Mouse (Mus musculus) small intestine, adult 2 months (tissue): ENCODE measurements around the gene Sh3d19. TPM values are rescaled to one million over a fixed set of nuclear protein-coding genes. Genes with fewer than 3 reads are reported as not detected.

Source experiments
- H3K27ac ChIP-seq: fragments of 200-500 bp; 2 replicates; pipeline ENCODE4 v1.5.1; 2012; ENCODE audit warnings: low read depth, low read length, control low read depth, inconsistent platforms; ENCODE audit not compliant: insufficient read depth
- H3K27me3 ChIP-seq: fragments of 200-500 bp; 2 replicates; pipeline ENCODE4 v1.6.1; 2012; ENCODE audit warnings: mild to moderate bottlenecking, moderate library complexity, low read length, inconsistent platforms; ENCODE audit not compliant: control insufficient read depth, insufficient read depth
- H3K36me3 ChIP-seq: fragments of 200-500 bp; 2 replicates; pipeline ENCODE4 v1.6.1; 2012; ENCODE audit warnings: mild to moderate bottlenecking, low read length, control low read depth, inconsistent platforms; ENCODE audit not compliant: control insufficient read depth, insufficient read depth
- H3K4me1 ChIP-seq: fragments of 200-500 bp; 2 replicates; pipeline ENCODE4 v1.6.1; 2012; ENCODE audit warnings: low read length, inconsistent platforms, mixed read lengths; ENCODE audit not compliant: control insufficient read depth, insufficient read depth, insufficient read length
- H3K4me3 ChIP-seq: fragments of 200-500 bp; 2 replicates; pipeline ENCODE4 v1.5.1; 2012; ENCODE audit warnings: low read depth, mild to moderate bottlenecking, control low read depth, inconsistent platforms, low read length, moderate library complexity
- CTCF ChIP-seq: fragments of 200-500 bp; IDR thresholded peaks from 2 replicates; pipeline ENCODE4 v1.5.1; 2012; ENCODE audit warnings: low read depth, mild to moderate bottlenecking, control low read depth, inconsistent platforms, low read length, moderate library complexity, mixed read lengths; ENCODE audit not compliant: insufficient replicate concordance, insufficient read length; ENCODE audit errors: extremely low read depth
- POLR2A ChIP-seq: fragments of 200-500 bp; IDR thresholded peaks from 2 replicates; pipeline ENCODE4 v1.6.1; 2012; ENCODE audit warnings: low read depth, mild to moderate bottlenecking, control low read depth, inconsistent platforms, low read length, moderate library complexity
- WGBS: fragments of 180-500 bp; shearing (Covaris S2); methylation state at CpG from one replicate; pipeline ENCODE4 v1.1.7; 2018; 5-methylcytosine and 5-hydroxymethylcytosine counted together
- polyA plus RNA-seq: library from polyadenylated mRNA; depleted of rRNA; stranded (reverse); fragments of >200 nt; gene quantifications from 2 replicates; pipeline ENCODE4 v1.2.3, GENCODE M21; 2012

Sh3d19 gene
- polyA plus RNA-seq, 1 experiment, result 205 TPM

DNA sequence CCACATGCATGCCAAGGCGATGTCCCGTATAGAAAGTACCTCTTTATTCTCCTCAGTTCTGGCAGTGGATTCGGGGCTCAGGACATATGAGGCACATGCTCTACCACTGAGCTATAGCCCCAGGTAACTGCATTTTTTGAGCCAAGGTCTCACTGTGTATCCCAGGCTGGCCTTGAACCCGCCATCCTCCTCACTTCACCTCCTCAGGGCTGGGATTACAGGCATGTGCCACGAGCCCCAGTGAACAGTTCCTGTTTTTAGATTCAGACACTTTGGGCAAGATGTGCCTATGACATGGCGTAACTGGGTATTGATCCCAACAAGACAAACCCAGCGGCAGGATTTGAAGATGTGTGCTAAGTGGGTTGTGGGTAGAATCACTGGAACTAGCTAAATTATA lies 99.9 kb downstream of the Sh3d19 start:
- Histone ChIP-seq H3K27me3 (no peaks in the 10 kb centered on the region), H3K4me3 (no peak overlapping the region), H3K36me3 (no peaks in the 10 kb centered on the region), H3K27ac (no peak overlapping the region), H3K4me1 (peaks cover 9% of the 10 kb centered on the region; the same call in 1 of the 2 replicates)
- 92% methylated on average over 7 of the region's 7 CpGs for WGBS
- TF ChIP-seq POLR2A (no peak), CTCF (no peak)

DNA sequence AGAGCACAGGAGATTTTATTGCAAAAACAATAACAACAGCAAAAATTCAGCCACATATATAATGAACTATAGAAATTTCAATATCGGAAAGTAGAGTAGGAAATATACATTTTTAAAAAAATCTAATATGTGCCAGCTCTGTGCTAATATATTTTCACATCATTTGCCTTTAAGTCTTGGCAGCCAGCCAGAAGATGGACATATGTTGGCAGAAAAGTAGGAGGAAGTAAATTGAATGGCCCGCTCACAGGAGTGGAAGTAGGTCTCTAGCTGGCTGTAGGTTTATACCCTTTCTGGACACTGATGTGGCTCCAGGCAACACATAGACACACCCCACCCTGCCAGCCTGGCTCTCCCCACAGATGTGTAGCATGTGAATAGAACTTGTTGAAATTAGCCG lies 101.2 kb downstream of the Sh3d19 start:
- H3K27ac ChIP-seq, result no peak overlapping the region
- no peaks in the 10 kb centered on the region for H3K27me3 ChIP-seq
- no peak overlapping the region for H3K4me3 ChIP-seq
- TF ChIP-seq CTCF (no peak), POLR2A (no peak)
- H3K36me3 ChIP-seq, result peaks cover 2% of the 10 kb centered on the region; the same call in 1 of the 2 replicates
- H3K4me1 ChIP-seq, result peaks cover 12% of the 10 kb centered on the region
- WGBS, result 66% methylated on average over 3 of the region's 3 CpGs

DNA sequence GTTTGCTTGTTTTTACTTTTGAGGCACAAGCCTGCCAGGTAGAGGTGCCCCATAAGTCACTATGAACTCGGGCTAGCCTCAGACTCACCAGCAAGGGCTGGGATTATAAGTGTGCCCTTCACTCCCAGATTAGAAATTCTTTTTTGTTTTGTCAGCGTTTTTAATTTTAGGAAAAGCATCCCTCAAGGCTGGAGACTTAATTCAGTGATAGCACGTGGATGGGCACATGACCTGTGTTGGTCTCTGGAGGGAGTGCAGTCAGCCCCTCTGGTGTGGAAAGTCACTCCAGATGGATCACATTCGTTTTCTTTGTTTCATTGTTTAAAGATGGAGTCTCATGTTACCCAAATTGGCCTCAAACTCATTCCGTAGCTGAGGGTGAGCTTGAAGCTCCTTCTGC lies 102.0 kb downstream of the Sh3d19 start:
- peaks cover 10% of the 10 kb centered on the region for H3K4me1 ChIP-seq
- peaks cover 4% of the 10 kb centered on the region for H3K36me3 ChIP-seq
- H3K27ac ChIP-seq, result no peak overlapping the region
- H3K4me3 ChIP-seq, result no peak overlapping the region
- no peaks in the 10 kb centered on the region for H3K27me3 ChIP-seq
- TF ChIP-seq CTCF (no peak), POLR2A (no peak)
- 91% methylated on average over 5 of the region's 5 CpGs for WGBS

DNA sequence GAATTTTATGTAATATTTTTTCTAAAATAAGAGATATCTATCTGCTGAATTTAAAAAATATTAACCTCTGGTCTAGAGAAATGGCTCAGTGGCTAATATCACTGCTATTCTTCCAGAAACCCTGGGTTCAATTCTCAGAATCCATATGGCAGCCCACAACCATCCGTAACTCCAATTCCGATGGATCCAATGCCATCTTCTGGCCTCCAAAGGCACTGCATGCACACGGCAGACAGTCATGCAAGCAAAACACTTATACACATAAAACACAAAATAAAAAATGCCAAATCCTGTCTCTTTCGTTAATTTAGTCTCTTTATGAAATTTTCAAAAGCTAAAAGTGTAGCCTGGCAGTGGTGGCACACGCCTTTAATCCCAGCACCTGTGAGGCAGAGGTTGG lies 104.7 kb downstream of the Sh3d19 start:
- Histone ChIP-seq H3K27me3 (no peaks in the 10 kb centered on the region), H3K4me1 (peaks cover 8% of the 10 kb centered on the region), H3K4me3 (no peak overlapping the region), H3K27ac (no peak overlapping the region), H3K36me3 (peaks cover 10% of the 10 kb centered on the region)
- TF ChIP-seq POLR2A (no peak), CTCF (peak; percentile 31; the same call in 1 of the 2 replicates)
- 95% methylated on average over 5 of the region's 5 CpGs for WGBS

DNA sequence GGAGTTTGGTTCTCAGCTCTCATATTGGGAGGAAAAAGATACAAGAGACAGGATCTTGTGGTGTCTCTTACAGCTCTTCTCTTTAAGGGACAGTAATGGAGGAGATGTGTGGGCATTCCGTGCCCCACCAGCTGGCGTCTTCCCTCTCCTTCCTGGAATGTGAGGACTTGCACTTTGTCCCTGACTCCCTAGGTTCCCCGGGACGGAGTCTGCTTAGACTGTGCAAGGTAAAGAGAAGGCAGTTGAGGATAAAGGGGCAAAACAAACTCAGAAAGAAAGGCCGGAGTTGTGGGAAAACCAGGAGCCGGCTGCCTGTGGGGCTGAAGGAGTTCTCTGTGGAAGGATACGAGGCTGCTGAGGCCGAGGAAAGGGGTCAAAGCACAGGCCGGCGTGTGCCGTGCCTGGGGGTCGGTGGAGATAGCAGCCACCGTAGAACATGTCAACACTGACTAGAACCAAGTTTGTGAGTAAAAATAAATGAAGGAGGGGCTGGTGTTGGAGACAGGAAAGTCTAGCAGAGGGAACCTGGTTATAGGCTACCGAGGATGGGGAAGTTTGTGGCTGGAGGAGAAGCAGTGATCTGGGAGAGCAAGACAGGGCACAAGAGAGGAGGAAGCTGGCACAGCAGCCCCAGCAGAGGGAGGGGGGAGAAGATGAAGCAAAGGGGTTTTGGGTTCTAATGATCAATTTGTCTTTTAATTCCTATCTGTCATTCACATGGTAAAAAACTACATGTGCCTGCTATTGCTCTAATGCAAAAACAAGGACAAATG lies 105.8 kb downstream of the Sh3d19 start:
- Histone ChIP-seq H3K27ac (no peak overlapping the region), H3K36me3 (peaks cover 10% of the 10 kb centered on the region), H3K4me3 (no peak overlapping the region), H3K4me1 (peaks cover 8% of the 10 kb centered on the region), H3K27me3 (no peaks in the 10 kb centered on the region)
- WGBS, result 48% methylated on average over 14 of the region's 14 CpGs
- no peak for TF ChIP-seq POLR2A

DNA sequence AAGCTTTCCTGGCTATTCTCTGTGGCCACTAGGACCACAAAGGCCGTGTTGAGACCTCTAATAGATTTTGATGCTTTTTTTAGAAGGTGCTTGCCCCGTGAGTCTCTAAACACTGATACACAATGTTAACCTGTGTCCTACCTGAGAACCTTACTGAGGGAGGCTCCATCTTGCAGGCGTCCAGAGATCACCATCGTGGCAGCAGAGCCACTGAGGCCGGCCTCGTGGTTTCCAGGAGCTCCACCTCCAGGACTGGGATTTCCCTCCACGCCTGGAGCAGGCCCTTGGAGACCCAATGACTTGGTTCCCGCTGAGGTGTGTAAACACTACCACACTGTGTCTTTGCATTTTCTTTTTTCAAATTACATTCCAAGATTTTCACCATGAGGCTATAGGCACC lies 112.1 kb downstream of the Sh3d19 start:
- Histone ChIP-seq H3K27ac (no peak overlapping the region), H3K27me3 (no peaks in the 10 kb centered on the region), H3K36me3 (peaks cover 50% of the 10 kb centered on the region), H3K4me1 (no peaks in the 10 kb centered on the region), H3K4me3 (no peak overlapping the region)
- TF ChIP-seq CTCF, result no peak
- TF ChIP-seq POLR2A, result no peak
- 90% methylated on average over 8 of the region's 8 CpGs for WGBS

DNA sequence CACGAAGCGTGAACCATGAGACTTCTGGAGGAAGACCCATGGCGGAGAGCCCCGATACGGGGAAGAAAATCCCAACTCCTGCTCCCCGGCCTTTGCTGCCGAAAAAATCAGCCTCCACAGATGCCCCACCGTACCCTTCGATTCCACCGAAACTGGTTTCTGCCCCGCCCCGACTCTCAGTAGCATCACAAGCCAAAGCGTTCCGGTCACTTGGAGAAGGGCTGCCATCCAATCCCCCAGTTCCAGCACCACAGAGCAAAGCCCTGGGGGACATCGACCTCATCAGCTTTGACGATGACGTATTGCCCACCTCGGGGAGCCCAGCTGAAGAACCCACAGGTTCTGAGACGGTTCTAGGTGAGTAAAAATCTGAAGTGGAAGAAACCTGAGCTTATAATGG lies 114.1 kb downstream of the Sh3d19 start:
- H3K4me1 ChIP-seq, result no peaks in the 10 kb centered on the region
- peaks cover 53% of the 10 kb centered on the region for H3K36me3 ChIP-seq
- TF ChIP-seq CTCF (no peak), POLR2A (no peak)
- 92% methylated on average over 19 of the region's 19 CpGs for WGBS
- H3K27me3 ChIP-seq, result no peaks in the 10 kb centered on the region
- H3K27ac ChIP-seq, result no peak overlapping the region
- H3K4me3 ChIP-seq, result no peak overlapping the region
